Mouse (Mus musculus) CH12.LX (cell line): ENCODE measurements around the gene Socs2.

Source experiments
- CTCF ChIP-seq, 2 experiments: IDR thresholded peaks in 1 of 2; conservative IDR thresholded peaks in 1 of 2; 2 replicates each; pipeline ENCODE4 v1.5.1; 2011 to 2012; ENCODE audit warnings: low read depth in 2 of 2, low read length in 2 of 2, improper control_type of control experiment in 1 of 2, inconsistent platforms in 1 of 2, mild to moderate bottlenecking in 1 of 2, moderate library complexity in 1 of 2
- EP300 ChIP-seq: IDR thresholded peaks from 2 replicates; pipeline ENCODE4 v1.6.1; 2011; ENCODE audit warnings: low read length, improper control_type of control experiment
- HCFC1 ChIP-seq: IDR thresholded peaks from 2 replicates; pipeline ENCODE4 v1.6.1; 2012; ENCODE audit warnings: low read depth, mild to moderate bottlenecking, inconsistent platforms, low read length, improper control_type of control experiment
- MAX ChIP-seq: IDR thresholded peaks from 2 replicates; pipeline ENCODE4 v1.6.1; 2011; ENCODE audit warnings: low read length, improper control_type of control experiment
- TBP ChIP-seq: conservative IDR thresholded peaks from 2 replicates; pipeline ENCODE4 v1.6.1; 2011; ENCODE audit warnings: low read depth, low read length, improper control_type of control experiment

DNA sequence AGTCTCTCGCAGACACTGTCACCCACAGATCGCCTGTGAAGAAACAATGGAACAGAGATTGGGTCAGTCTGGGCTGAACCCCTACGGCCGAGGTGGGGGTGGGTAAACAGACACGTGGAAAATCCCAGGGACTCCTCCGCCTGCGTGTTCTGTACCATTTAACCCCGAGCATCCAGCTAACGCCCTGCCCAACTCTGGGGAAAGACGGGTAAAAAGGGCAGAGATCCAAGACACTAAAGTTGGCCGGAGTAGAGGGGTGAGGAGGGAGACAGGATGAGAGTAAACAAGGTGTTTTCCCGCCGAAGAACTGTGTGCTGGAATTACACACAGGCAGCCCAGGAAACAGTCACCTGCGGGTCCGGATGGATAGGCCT, 1.8 kb downstream of the Socs2 start:
- no peak for TF ChIP-seq EP300
- no peak for TF ChIP-seq MAX
- TF ChIP-seq CTCF (conservative IDR thresholded peaks at IDR 0.05 in 1 of 2, IDR thresholded peaks at IDR 0.05 in 1 of 2; ENCODE audit: low read depth in 2 of 2, low read length in 2 of 2) = no peak
- TF ChIP-seq HCFC1 = no peak
- TF ChIP-seq TBP = no peak
